Mouse (Mus musculus): ENCODE data around the gene Supt5.

Supt5 gene

GRCm38 (mm10) chr7:28301616-28302433, 36.7 kb downstream of the Supt5 start, which contains the start of gene Dll3:
TSS of gene Dll3 (minus strand) at chr7:28302238.
- peak; percentile 68 for DNase-seq (ENCODE audit: low read depth, low spot score)

GRCm38 (mm10) chr7:28298837-28299625, 39.5 kb downstream of the Supt5 start:
- peak; percentile 93 for DNase-seq (ENCODE audit: low read depth, low spot score)

- peak; percentile 96 for DNase-seq (ENCODE audit: low read depth, low spot score)
These were observed 44.1 kb downstream of the Supt5 start for GRCm38 (mm10) chr7:28294481-28294880.

- DNase-seq (ENCODE audit: low read depth, low spot score), result peak; percentile 93
These were observed 47.6 kb downstream of the Supt5 start, which contains the start of gene Selenov for GRCm38 (mm10) chr7:28290638-28291590. TSS of gene Selenov (minus strand) at chr7:28291186.

GRCm38 (mm10) chr7:28290165-28290564, 48.4 kb downstream of the Supt5 start:
- DNase-seq (ENCODE audit: low read depth, low spot score), result peak; percentile 67

GRCm38 (mm10) chr7:28280630-28281029, 57.9 kb downstream of the Supt5 start:
- no peak for DNase-seq (ENCODE audit: low read depth, low spot score)

- no peak for DNase-seq (ENCODE audit: low read depth, low spot score)
These were observed 60.3 kb downstream of the Supt5 start for GRCm38 (mm10) chr7:28278279-28278652.

GRCm38 (mm10) chr7:28277615-28278278, 60.8 kb downstream of the Supt5 start, which contains the start of gene Eid2b:
TSS of gene Eid2b (plus strand) at chr7:28277739.
- peak; percentile 96 for DNase-seq (ENCODE audit: low read depth, low spot score)

GRCm38 (mm10) chr7:28277237-28277614, 61.3 kb downstream of the Supt5 start:
- no peak for DNase-seq (ENCODE audit: low read depth, low spot score)

GRCm38 (mm10) chr7:28271761-28272160, 66.8 kb downstream of the Supt5 start:
- DNase-seq (ENCODE audit: low read depth, low spot score), result peak; percentile 75

- DNase-seq (ENCODE audit: low read depth, low spot score), result peak; percentile 89
These were observed 69.2 kb downstream of the Supt5 start for GRCm38 (mm10) chr7:28269355-28269754.

GRCm38 (mm10) chr7:28268576-28268975, 70.0 kb downstream of the Supt5 start:
- DNase-seq (ENCODE audit: low read depth, low spot score), result no peak

GRCm38 (mm10) chr7:28268042-28268531, 70.5 kb downstream of the Supt5 start:
- peak; percentile 80 for DNase-seq (ENCODE audit: low read depth, low spot score)

GRCm38 (mm10) chr7:28267129-28268041, 71.2 kb downstream of the Supt5 start, which contains the start of gene Eid2:
TSS of gene Eid2 (plus strand) at chr7:28267881.
- peak; percentile 97 for DNase-seq (ENCODE audit: low read depth, low spot score)

- no peak for DNase-seq (ENCODE audit: low read depth, low spot score)
These were observed 73.2 kb downstream of the Supt5 start for GRCm38 (mm10) chr7:28265391-28265790.

Measured in ZHBTc4 (cell line).